In the genomic region with DNA sequence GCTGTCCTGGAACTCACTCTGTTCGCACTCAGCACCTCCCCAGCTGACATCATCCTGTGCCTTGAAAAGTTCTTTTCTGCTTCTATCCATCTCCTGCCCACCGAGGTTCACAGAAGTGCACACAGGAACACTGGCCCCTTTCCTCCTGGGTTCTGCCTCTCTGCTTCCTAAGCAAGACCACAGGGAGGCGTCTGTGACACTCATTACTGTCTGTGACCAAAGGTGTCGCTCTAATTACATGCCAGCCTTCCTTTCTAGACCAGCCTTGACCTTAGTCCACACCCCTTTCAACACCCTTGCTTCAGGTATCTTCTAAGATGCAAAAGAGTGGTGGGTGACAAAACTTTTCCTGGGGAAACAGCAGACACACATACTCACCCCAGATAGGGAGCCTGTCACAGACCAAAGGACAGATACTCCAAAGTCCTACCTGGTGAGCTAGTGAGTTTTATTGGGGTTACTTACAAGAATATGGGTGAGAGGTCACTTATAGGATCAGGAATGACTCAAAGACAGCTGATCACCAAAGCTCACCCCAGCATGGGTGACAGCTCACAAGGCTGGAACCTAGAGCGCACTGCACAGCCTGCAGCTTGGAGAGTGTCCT, we compare ENCODE assay signal across 10 mouse cellular contexts. TPM values are rescaled to one million over a fixed set of nuclear protein-coding genes. Genes with fewer than 3 reads are reported as not detected.
DNase-seq lines count a peak whose midpoint lies in the region; ATAC-seq and TF ChIP-seq lines count a peak whose summit lies in the region.
"Had no signal": no experiment of that assay in that cellular context is flagged by ENCODE, and none has a peak within 500 bp of the region (broad histone marks: within the 10 kb centered on the region; RNA-seq: fewer than 3 reads in every experiment).

No protein-coding gene starts in this region.

- no peak overlapping the region for H3K9ac ChIP-seq in kidney, embryonic 16.5 days (replicated peaks; ENCODE audit: low read length)
- H3K9ac ChIP-seq: midbrain, embryonic 15.5 days had no signal

- WGBS in kidney, adult 2 months: 60% methylated on average over 5 of the region's 5 CpGs
- WGBS in kidney, embryonic 16.5 days: 49% methylated on average over 5 of the region's 5 CpGs

- no peaks in the 10 kb centered on the region for H3K36me3 ChIP-seq in kidney, adult 2 months (ENCODE audit: control insufficient read depth, insufficient read depth, low read length)
- H3K36me3 ChIP-seq in kidney, embryonic 16.5 days (ENCODE audit: insufficient read depth, low read length): no peaks in the 10 kb centered on the region
- no peaks in the 10 kb centered on the region for H3K36me3 ChIP-seq in G1E (replicated peaks)
- H3K36me3 ChIP-seq: midbrain, embryonic 15.5 days had no signal

- peaks cover 3% of the 10 kb centered on the region; the same call in 1 of the 2 replicates for H3K4me1 ChIP-seq in kidney, adult 2 months (ENCODE audit: control insufficient read depth, insufficient read depth, low read length)
- no peaks in the 10 kb centered on the region for H3K4me1 ChIP-seq in kidney, embryonic 16.5 days (ENCODE audit: insufficient read depth, low read length)
- H3K4me1 ChIP-seq in G1E (ENCODE audit: insufficient read depth, low read depth, low read length): peaks cover 3% of the 10 kb centered on the region
- H3K4me1 ChIP-seq: midbrain, embryonic 15.5 days had no signal

- TF ChIP-seq CTCF in kidney, adult 2 months (conservative IDR thresholded peaks at IDR 0.05; ENCODE audit: insufficient read depth, insufficient read length, low read depth, low read length): peak; percentile 39
- peak; percentile 23 for TF ChIP-seq CTCF in G1E (IDR thresholded peaks at IDR 0.05; ENCODE audit: low read depth, low read length)

- peaks cover 4% of the 10 kb centered on the region; the same call in 1 of the 2 replicates for H3K9me3 ChIP-seq in kidney, embryonic 16.5 days (ENCODE audit: low read length)
- H3K9me3 ChIP-seq in G1E (replicated peaks): peaks cover 12% of the 10 kb centered on the region
- H3K9me3 ChIP-seq: midbrain, embryonic 15.5 days had no signal

- no peak overlapping the region for H3K4me3 ChIP-seq in kidney, adult 2 months (ENCODE audit: insufficient read depth, low read depth, low read length)
- H3K4me3 ChIP-seq in kidney, embryonic 16.5 days (ENCODE audit: low read length): no peak overlapping the region
- H3K4me3 ChIP-seq in G1E (ENCODE audit: low read depth, low read length): no peak overlapping the region
- H3K4me3 ChIP-seq: midbrain, embryonic 15.5 days had no signal

- no peak overlapping the region for H3K4me2 ChIP-seq in kidney, embryonic 16.5 days (replicated peaks; ENCODE audit: low read depth, low read length)
- H3K4me2 ChIP-seq: midbrain, embryonic 15.5 days had no signal

- ATAC-seq in kidney, embryonic 16.5 days (ENCODE audit: low FRiP score, low TSS enrichment): no peak
- peak; percentile 28; the same call in 1 of the 2 replicates for ATAC-seq in G1E (ENCODE audit: extremely low read depth, insufficient number of reproducible peaks, low FRiP score, poor library complexity, severe bottlenecking)
- peak; percentile 61 for ATAC-seq in megakaryocyte, adult 5-6 weeks (ENCODE audit: poor library complexity, severe bottlenecking)
- ATAC-seq in cerebellum, adult (ENCODE audit: insufficient number of reproducible peaks, low FRiP score, low TSS enrichment): no peak
- ATAC-seq: midbrain, embryonic 15.5 days had no signal

- no peak for TF ChIP-seq POLR2A in kidney, adult 2 months (IDR thresholded peaks at IDR 0.05; ENCODE audit: low read depth, low read length)

- H3K27ac ChIP-seq in kidney, adult 2 months (ENCODE audit: insufficient read depth, low read depth, low read length): no peak overlapping the region
- no peak overlapping the region for H3K27ac ChIP-seq in kidney, embryonic 16.5 days (ENCODE audit: low read length)
- H3K27ac ChIP-seq: midbrain, embryonic 15.5 days had no signal

- no peak for DNase-seq in kidney, adult 2 months
- peak; percentile 19 to 37 for DNase-seq in B cell, adult 2 months
- no peak for DNase-seq in G1E (ENCODE audit: low spot score)
- DNase-seq in urinary bladder, postnatal 10 days (ENCODE audit: low spot score): no peak
- no peak for DNase-seq in spleen, adult 18-20 months
- DNase-seq: layer of hippocampus, adult 9-11 months had no signal

- no peaks in the 10 kb centered on the region for H3K27me3 ChIP-seq in kidney, adult 2 months (replicated peaks; ENCODE audit: control insufficient read depth, insufficient read depth, low read length)
- no peaks in the 10 kb centered on the region; the same call in 1 of the 2 replicates for H3K27me3 ChIP-seq in kidney, embryonic 16.5 days (ENCODE audit: insufficient read depth, low read length)
- H3K27me3 ChIP-seq in G1E (ENCODE audit: insufficient read depth, low read length): peaks cover 32% of the 10 kb centered on the region
- H3K27me3 ChIP-seq: midbrain, embryonic 15.5 days had no signal

RNA-seq across cellular contexts. Expression of a gene that starts 8.4 kb away (rescaled TPM):
- polyA plus RNA-seq in kidney, adult 2 months (2012; rRNA removed): 29.9 and 41.3 TPM in 2 replicates
- polyA plus RNA-seq in kidney, embryonic 16.5 days (2015; fragmentation: Nextera tagmentation; extraction: Ambion mirVana): 140 and 145 TPM in 2 replicates
- 174 and 192 TPM in 2 replicates for total RNA-seq in G1E (2014; fragmentation: Nextera tagmentation)
- total RNA-seq in G1E (2017): 262 and 282 TPM in 2 replicates
- 24.6 and 30.6 TPM in 2 replicates for polyA plus RNA-seq in G1E (2012)
- 164 and 178 TPM in 2 replicates for total RNA-seq in megakaryocyte, adult 5-6 weeks (2015)
- 293 and 306 TPM in 2 replicates for total RNA-seq in megakaryocyte, adult 5-6 weeks (2017)

Comparison
In these comparisons a context has a peak if more than half of its experiments do, and no peak if none do; other contexts are left out.
1. DNase-seq: peak in B cell, adult 2 months (2 of 2); none in kidney, adult 2 months (single experiment), G1E (single experiment), urinary bladder, postnatal 10 days (single experiment) and spleen, adult 18-20 months (0 of 2).
2. ATAC-seq: peak in G1E (single experiment) and megakaryocyte, adult 5-6 weeks (single experiment); none in kidney, embryonic 16.5 days (single experiment) and cerebellum, adult (single experiment).